Mouse (Mus musculus): ENCODE data around the gene Pnn.

- TF ChIP-seq CTCF (IDR thresholded peaks at IDR 0.05; ENCODE audit: borderline replicate concordance, extremely low read depth, insufficient read depth, insufficient read length), result no peak
- no peak for TF ChIP-seq POLR2A (IDR thresholded peaks at IDR 0.05; ENCODE audit: borderline replicate concordance, extremely low read depth, insufficient read depth, insufficient read length, poor library complexity, severe bottlenecking)
These were observed 411 bp downstream of the Pnn start for GRCm38 (mm10) chr12:59067095-59067494.

Measured in brain, embryonic 14.5 days (tissue).